Mouse (Mus musculus) heart, embryonic 10.5 days (tissue): ENCODE measurements around the gene Sympk. TPM values are rescaled to one million over a fixed set of nuclear protein-coding genes. Genes with fewer than 3 reads are reported as not detected.

Experiments used
- DNase-seq: peaks from one replicate; pipeline ENCODE4 v3.0.0-alpha.2; 2017; ENCODE audit warnings: low spot score
- H3K27ac ChIP-seq: fragments of 300-500 bp; sonication (generic); 2 replicates; pipeline ENCODE4 v1.5.1; 2016; ENCODE audit warnings: mild to moderate bottlenecking
- H3K27me3 ChIP-seq: fragments of 300-500 bp; sonication (generic); 2 replicates; pipeline ENCODE4 v1.6.1; 2016; ENCODE audit warnings: mild to moderate bottlenecking; ENCODE audit not compliant: poor library complexity, insufficient read depth, severe bottlenecking
- H3K36me3 ChIP-seq: fragments of 300-500 bp; sonication (generic); 2 replicates; pipeline ENCODE4 v1.6.1; 2016; ENCODE audit warnings: mild to moderate bottlenecking, moderate library complexity
- H3K4me1 ChIP-seq: fragments of 300-500 bp; sonication (generic); 2 replicates; pipeline ENCODE4 v1.6.1; 2016; ENCODE audit warnings: mild to moderate bottlenecking
- H3K4me3 ChIP-seq: fragments of 300-500 bp; sonication (generic); 2 replicates; pipeline ENCODE4 v1.5.1; 2016; ENCODE audit warnings: mild to moderate bottlenecking, moderate library complexity
- H3K9me3 ChIP-seq: fragments of 300-500 bp; sonication (generic); 2 replicates; pipeline ENCODE4 v1.6.1; 2016; ENCODE audit warnings: mild to moderate bottlenecking, moderate library complexity
- WGBS: fragments of 180-500 bp; shearing (Covaris S2); methylation state at CpG from one replicate; pipeline ENCODE4 v1.1.7; 2016; 5-methylcytosine and 5-hydroxymethylcytosine counted together
- polyA plus RNA-seq: library from polyadenylated mRNA; unstranded; fragments of >200 nt; fragmentation: Nextera tagmentation; extraction: Ambion mirVana; gene quantifications from 2 replicates; pipeline ENCODE4 v1.2.1, GENCODE M21; 2016

Sympk gene
- polyA plus RNA-seq, 1 experiment from 2014 or later = 44.5 TPM

- Histone ChIP-seq H3K36me3 (peaks cover 66% of the 10 kb centered on the region), H3K9me3 (no peaks in the 10 kb centered on the region), H3K4me3 (no peak overlapping the region), H3K4me1 (peaks cover 84% of the 10 kb centered on the region), H3K27ac (peak overlapping the region; percentile 81), H3K27me3 (no peaks in the 10 kb centered on the region)
- 85% methylated on average over 4 of the region's 4 CpGs for WGBS
- no peak for DNase-seq
Measured at GRCm38 (mm10) chr7:19082171-19082570, 58.0 kb downstream of the Sympk start.

DNA sequence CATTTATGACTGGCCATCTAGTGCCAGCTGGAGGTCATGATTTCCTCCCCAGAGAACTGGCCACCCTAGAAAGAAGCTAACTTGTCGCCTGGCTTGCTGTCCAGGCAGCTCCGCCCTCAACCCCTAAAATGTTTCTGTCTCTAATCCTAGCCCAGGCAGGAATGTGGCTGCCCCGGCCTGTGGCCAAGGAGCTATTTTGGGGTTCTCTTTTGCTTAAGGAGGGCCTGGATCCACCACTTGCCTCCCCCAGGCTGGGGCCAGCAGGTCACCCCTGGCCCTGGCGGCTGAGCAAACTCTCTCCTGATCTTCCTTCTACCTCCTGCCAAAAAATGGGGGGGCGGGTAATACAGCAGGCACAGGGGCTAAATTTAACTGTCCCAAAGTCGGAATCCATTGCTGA lies 58.9 kb downstream of the Sympk start:
- Histone ChIP-seq H3K4me3 (peak overlapping the region; percentile 47), H3K9me3 (no peaks in the 10 kb centered on the region), H3K4me1 (peaks cover 75% of the 10 kb centered on the region), H3K27ac (peak overlapping the region; percentile 81), H3K36me3 (peaks cover 70% of the 10 kb centered on the region), H3K27me3 (no peaks in the 10 kb centered on the region)
- 39% methylated on average over 6 of the region's 6 CpGs for WGBS
- no peak for DNase-seq

- H3K27me3 ChIP-seq = no peaks in the 10 kb centered on the region
- H3K9me3 ChIP-seq = no peaks in the 10 kb centered on the region
- WGBS = 40% methylated on average over 10 of the region's 10 CpGs
- peak within 1 kb of the TSS; percentile 81 for H3K27ac ChIP-seq
- H3K4me1 ChIP-seq = peaks cover 75% of the 10 kb centered on the region
- no peak for DNase-seq
- H3K36me3 ChIP-seq = peaks cover 70% of the 10 kb centered on the region
- peak within 1 kb of the TSS; percentile 47 for H3K4me3 ChIP-seq
Measured at GRCm38 (mm10) chr7:19083701-19084100, 59.5 kb downstream of the Sympk start, which contains the start of gene Dmpk. TSS of gene Dmpk (plus strand) at chr7:19083849.

DNA sequence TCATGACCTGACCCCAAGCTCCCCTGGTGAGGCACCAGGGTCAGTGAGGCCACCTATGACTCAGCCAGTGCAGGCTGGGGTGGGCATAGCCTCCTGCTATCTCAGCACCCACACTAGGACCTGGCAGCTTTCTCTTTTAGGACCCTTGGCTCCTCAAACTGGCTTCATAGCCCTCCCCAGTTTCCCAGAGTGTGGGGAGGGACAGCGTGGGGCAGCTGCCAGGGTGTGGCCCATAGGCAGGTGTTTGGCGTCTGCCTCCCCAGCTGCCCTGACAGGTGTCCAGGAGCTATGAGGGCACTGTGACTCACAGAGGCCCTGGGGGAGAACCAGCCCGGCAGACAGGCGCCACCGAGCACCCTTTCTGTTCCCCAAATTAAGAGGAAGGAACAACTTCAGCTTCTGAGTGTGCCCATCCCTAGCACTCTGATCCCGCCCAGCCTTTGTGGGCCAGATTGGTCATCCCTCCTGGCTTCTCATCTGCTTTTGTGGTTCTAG lies 60.1 kb downstream of the Sympk start:
- Histone ChIP-seq H3K36me3 (peaks cover 69% of the 10 kb centered on the region), H3K4me3 (peak overlapping the region; percentile 47), H3K9me3 (no peaks in the 10 kb centered on the region), H3K27me3 (no peaks in the 10 kb centered on the region), H3K4me1 (peaks cover 73% of the 10 kb centered on the region), H3K27ac (peak overlapping the region; percentile 81)
- WGBS = 65% methylated on average over 6 of the region's 6 CpGs
- DNase-seq = no peak

DNA sequence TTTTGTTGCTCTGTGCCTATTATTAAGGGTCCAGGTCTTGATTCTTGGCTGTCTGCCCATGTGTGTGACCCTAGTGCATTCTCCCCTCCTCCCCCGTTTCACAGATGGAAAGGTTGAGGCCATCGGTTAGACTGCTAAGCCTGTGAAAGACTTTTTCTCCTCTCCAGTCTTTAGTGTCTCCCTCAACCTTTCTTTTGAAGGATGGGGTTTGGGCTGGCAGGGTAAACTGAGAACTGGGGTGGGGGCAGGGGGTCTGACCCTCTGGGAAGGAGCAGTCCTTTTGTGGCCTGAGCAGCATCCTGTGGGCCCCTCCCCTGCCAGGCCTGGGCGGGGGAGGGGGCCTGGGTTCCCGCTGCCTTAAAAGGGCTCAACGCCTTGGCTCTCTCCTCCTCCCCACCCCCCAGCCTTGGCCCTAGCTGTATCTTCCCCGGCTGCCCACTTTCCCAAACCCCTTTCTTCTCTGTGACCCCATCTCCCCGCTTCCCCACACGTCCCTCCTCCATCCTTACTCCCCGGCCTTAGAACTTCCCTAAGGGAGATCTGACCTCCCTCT lies 60.8 kb downstream of the Sympk start:
- DNase-seq = no peak
- H3K36me3 ChIP-seq = peaks cover 66% of the 10 kb centered on the region

GRCm38 (mm10) chr7:19085495-19085894 lies 61.3 kb downstream of the Sympk start:
- H3K36me3 ChIP-seq = peaks cover 66% of the 10 kb centered on the region

More for the DNA sequence above, 60.8 kb downstream of the Sympk start:
- Histone ChIP-seq H3K9me3 (no peaks in the 10 kb centered on the region), H3K27ac (peak overlapping the region; percentile 81), H3K4me1 (peaks cover 67% of the 10 kb centered on the region), H3K4me3 (peak overlapping the region; percentile 47), H3K27me3 (no peaks in the 10 kb centered on the region)
- WGBS = 23% methylated on average over 9 of the region's 9 CpGs

GRCm38 (mm10) chr7:19086042-19086441 lies 61.9 kb downstream of the Sympk start:
- H3K27me3 ChIP-seq = peaks cover 7% of the 10 kb centered on the region
- peaks cover 66% of the 10 kb centered on the region for H3K36me3 ChIP-seq
- WGBS = 9% methylated on average over 14 of the region's 14 CpGs
- DNase-seq = no peak
- H3K4me1 ChIP-seq = peaks cover 70% of the 10 kb centered on the region
- peak overlapping the region; percentile 47 for H3K4me3 ChIP-seq
- H3K9me3 ChIP-seq = no peaks in the 10 kb centered on the region
- H3K27ac ChIP-seq = peak overlapping the region; percentile 81; the same call in 1 of the 2 replicates

More at GRCm38 (mm10) chr7:19085495-19085894, 61.3 kb downstream of the Sympk start:
- peak overlapping the region; percentile 47 for H3K4me3 ChIP-seq
- 8% methylated on average over 6 of the region's 6 CpGs for WGBS
- peaks cover 1% of the 10 kb centered on the region for H3K27me3 ChIP-seq
- DNase-seq = no peak
- no peaks in the 10 kb centered on the region for H3K9me3 ChIP-seq
- peaks cover 67% of the 10 kb centered on the region for H3K4me1 ChIP-seq
- peak overlapping the region; percentile 81 for H3K27ac ChIP-seq

- no peak for DNase-seq
- Histone ChIP-seq H3K27ac (no peak overlapping the region), H3K4me1 (peaks cover 71% of the 10 kb centered on the region), H3K4me3 (peak overlapping the region; percentile 47; the same call in 1 of the 2 replicates), H3K9me3 (no peaks in the 10 kb centered on the region), H3K36me3 (peaks cover 63% of the 10 kb centered on the region), H3K27me3 (peaks cover 14% of the 10 kb centered on the region)
- WGBS = 58% methylated on average over 18 of the region's 18 CpGs
Measured at GRCm38 (mm10) chr7:19086760-19087159, 62.6 kb downstream of the Sympk start.

GRCm38 (mm10) chr7:19088813-19089212 lies 64.6 kb downstream of the Sympk start:
- peaks cover 70% of the 10 kb centered on the region for H3K4me1 ChIP-seq
- no peak overlapping the region for H3K4me3 ChIP-seq
- no peaks in the 10 kb centered on the region for H3K9me3 ChIP-seq
- WGBS = 36% methylated on average over 10 of the region's 10 CpGs
- H3K27ac ChIP-seq = no peak overlapping the region
- DNase-seq = no peak
- H3K27me3 ChIP-seq = peaks cover 20% of the 10 kb centered on the region
- H3K36me3 ChIP-seq = peaks cover 48% of the 10 kb centered on the region

DNA sequence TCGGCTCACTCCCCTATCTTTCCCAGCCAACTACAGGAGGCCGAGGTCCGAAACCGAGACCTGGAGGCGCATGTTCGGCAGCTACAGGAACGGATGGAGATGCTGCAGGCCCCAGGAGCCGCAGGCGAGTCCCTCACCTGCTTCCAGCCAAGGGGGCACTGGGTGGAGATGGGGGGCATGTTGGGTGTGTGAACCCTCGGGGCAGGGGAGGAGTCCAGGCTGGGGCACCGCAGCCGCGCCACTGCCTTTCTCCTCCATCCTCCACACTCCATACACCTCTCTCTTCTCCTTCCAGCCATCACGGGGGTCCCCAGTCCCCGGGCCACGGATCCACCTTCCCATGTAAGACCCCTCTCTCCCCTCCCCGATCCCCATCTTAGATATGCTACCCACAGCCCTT lies 67.7 kb downstream of the Sympk start:
- Histone ChIP-seq H3K27me3 (peaks cover 20% of the 10 kb centered on the region), H3K9me3 (no peaks in the 10 kb centered on the region), H3K4me3 (peak overlapping the region; percentile 87), H3K4me1 (peaks cover 64% of the 10 kb centered on the region), H3K27ac (peak overlapping the region; percentile 98), H3K36me3 (peaks cover 44% of the 10 kb centered on the region)
- no peak for DNase-seq
- 29% methylated on average over 17 of the region's 17 CpGs for WGBS

DNA sequence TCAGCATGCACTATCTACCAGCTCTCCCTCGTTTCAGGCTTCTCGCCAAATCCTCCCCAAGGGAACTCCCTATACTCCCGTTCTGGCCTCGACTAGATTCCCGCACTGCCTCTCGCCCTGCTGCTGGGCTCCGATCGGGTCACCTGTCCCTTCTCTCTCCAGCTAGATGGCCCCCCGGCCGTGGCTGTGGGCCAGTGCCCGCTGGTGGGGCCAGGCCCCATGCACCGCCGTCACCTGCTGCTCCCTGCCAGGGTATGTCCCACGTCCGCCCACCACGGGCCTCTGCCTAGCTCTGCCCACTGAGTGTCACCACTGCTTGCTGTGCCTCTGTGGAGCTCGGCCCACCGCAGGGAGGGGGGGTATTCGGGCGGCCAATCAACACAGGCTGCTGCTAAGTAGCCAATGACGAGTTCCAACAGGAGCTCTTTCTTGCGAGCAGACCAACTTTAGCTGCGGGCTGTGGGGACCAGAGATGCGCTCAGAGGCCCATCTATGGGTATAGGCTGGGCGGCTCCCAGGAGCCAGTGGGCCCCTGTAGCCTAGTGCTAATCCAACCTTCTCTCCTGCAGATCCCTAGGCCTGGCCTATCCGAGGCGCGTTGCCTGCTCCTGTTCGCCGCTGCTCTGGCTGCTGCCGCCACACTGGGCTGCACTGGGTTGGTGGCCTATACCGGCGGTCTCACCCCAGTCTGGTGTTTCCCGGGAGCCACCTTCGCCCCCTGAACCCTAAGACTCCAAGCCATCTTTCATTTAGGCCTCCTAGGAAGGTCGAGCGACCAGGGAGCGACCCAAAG lies 68.4 kb downstream of the Sympk start:
- no peaks in the 10 kb centered on the region for H3K9me3 ChIP-seq
- H3K4me3 ChIP-seq = peak overlapping the region; percentile 87
- WGBS = 4% methylated on average over 38 of the region's 38 CpGs
- H3K4me1 ChIP-seq = peaks cover 66% of the 10 kb centered on the region
- peaks cover 20% of the 10 kb centered on the region for H3K27me3 ChIP-seq
- peak; percentile 94 for DNase-seq
- peaks cover 45% of the 10 kb centered on the region for H3K36me3 ChIP-seq
- peak overlapping the region; percentile 98 for H3K27ac ChIP-seq

DNA sequence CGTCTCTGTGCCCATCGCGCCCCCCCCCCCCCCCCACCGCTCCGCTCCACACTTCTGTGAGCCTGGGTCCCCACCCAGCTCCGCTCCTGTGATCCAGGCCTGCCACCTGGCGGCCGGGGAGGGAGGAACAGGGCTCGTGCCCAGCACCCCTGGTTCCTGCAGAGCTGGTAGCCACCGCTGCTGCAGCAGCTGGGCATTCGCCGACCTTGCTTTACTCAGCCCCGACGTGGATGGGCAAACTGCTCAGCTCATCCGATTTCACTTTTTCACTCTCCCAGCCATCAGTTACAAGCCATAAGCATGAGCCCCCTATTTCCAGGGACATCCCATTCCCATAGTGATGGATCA lies 69.0 kb downstream of the Sympk start:
- peak overlapping the region; percentile 98 for H3K27ac ChIP-seq
- peaks cover 20% of the 10 kb centered on the region for H3K27me3 ChIP-seq
- no peaks in the 10 kb centered on the region for H3K9me3 ChIP-seq
- peak overlapping the region; percentile 87 for H3K4me3 ChIP-seq
- WGBS = under 1% methylated on average over 14 of the region's 15 CpGs
- H3K36me3 ChIP-seq = peaks cover 45% of the 10 kb centered on the region
- peak; percentile 94 for DNase-seq
- peaks cover 66% of the 10 kb centered on the region for H3K4me1 ChIP-seq
